ENCODE assay signal across 35 mouse cellular contexts in the genomic region with DNA sequence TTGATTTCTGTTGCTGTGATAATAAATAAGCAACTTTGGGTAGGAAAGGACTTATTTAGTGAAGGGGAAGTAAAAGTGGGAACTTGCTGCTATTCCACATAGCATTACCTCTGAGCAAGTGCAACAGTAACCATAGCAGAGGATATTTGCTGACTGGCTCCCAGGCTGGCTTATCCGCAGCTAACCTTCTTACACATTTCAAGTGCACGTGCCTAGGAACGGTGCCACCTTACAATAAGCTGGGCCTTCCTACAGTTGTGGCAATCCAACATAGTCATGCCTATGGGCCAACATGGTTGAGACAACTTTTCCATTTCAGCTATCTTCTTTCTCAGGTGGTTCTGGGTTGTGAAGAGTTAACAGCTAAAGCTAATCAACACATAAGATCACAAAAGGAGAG. TPM values are rescaled to one million over a fixed set of nuclear protein-coding genes. Genes with fewer than 3 reads are reported as not detected.
"Had no signal": no experiment of that assay in that cellular context is flagged by ENCODE, and none has a peak within 500 bp of the region (broad histone marks: within the 10 kb centered on the region; RNA-seq: fewer than 3 reads in every experiment).

No protein-coding gene starts in this region.

- H3K9me3 ChIP-seq: heart, embryonic 13.5 days; heart, embryonic 15.5 days; hindbrain, embryonic 13.5 days; hindbrain, embryonic 15.5 days; intestine, embryonic 15.5 days; kidney, embryonic 15.5 days had no signal

- H3K27ac ChIP-seq: heart, embryonic 13.5 days; heart, embryonic 15.5 days; hindbrain, embryonic 10.5 days; hindbrain, embryonic 12.5 days; hindbrain, embryonic 13.5 days; hindbrain, embryonic 14.5 days; hindbrain, embryonic 15.5 days; hindbrain, postnatal 0 days; intestine, embryonic 15.5 days; kidney, embryonic 15.5 days; kidney, postnatal 0 days; layer of hippocampus, adult 2 months; left cerebral cortex, adult 2 months had no signal

- H3K4me2 ChIP-seq: heart, embryonic 11.5 days; heart, embryonic 12.5 days; heart, embryonic 13.5 days; heart, embryonic 15.5 days; hindbrain, embryonic 12.5 days; hindbrain, embryonic 13.5 days; hindbrain, embryonic 14.5 days; hindbrain, embryonic 15.5 days; intestine, embryonic 15.5 days; kidney, embryonic 15.5 days had no signal

- DNase-seq: heart, postnatal 10 days; heart, postnatal 14 days; heart, postnatal 36 days; heart, postnatal 4 days; kidney, adult 11 months; kidney, adult 18-20 months; kidney, adult 2 months; kidney, adult 8-10 months; kidney, adult 9 months; kidney, postnatal 10 days; kidney, postnatal 14 days; kidney, postnatal 25 days; kidney, postnatal 36 days; kidney, postnatal 4 days; layer of hippocampus, adult 9-11 months; layer of hippocampus, postnatal 36 days had no signal

- ATAC-seq: hindbrain, embryonic 16.5 days; hindbrain, postnatal 0 days; inflammation-experienced regulatory T-cells, adult 6 months; intestine, embryonic 15.5 days; intestine, embryonic 16.5 days; intestine, postnatal 0 days had no signal

- H3K4me3 ChIP-seq: heart, embryonic 12.5 days; heart, embryonic 13.5 days; heart, embryonic 15.5 days; hindbrain, embryonic 10.5 days; hindbrain, embryonic 12.5 days; hindbrain, embryonic 13.5 days; hindbrain, embryonic 15.5 days; intestine, embryonic 15.5 days; kidney, embryonic 15.5 days; layer of hippocampus, adult 2 months; left cerebral cortex, adult 2 months had no signal

- H3K9ac ChIP-seq: heart, embryonic 12.5 days; heart, embryonic 13.5 days; heart, embryonic 15.5 days; hindbrain, embryonic 12.5 days; hindbrain, embryonic 13.5 days; hindbrain, embryonic 14.5 days; hindbrain, embryonic 15.5 days; intestine, embryonic 15.5 days; kidney, embryonic 15.5 days had no signal

- H3K36me3 ChIP-seq: heart, embryonic 12.5 days; heart, embryonic 13.5 days; heart, embryonic 15.5 days; hindbrain, embryonic 10.5 days; hindbrain, embryonic 12.5 days; hindbrain, embryonic 13.5 days; hindbrain, embryonic 15.5 days; intestine, embryonic 15.5 days; kidney, embryonic 15.5 days had no signal

- H3K4me1 ChIP-seq: hindbrain, embryonic 15.5 days; intestine, embryonic 15.5 days had no signal

- H3K27me3 ChIP-seq: heart, embryonic 12.5 days; heart, embryonic 13.5 days; heart, embryonic 15.5 days; hindbrain, embryonic 12.5 days; hindbrain, embryonic 13.5 days; hindbrain, embryonic 15.5 days; intestine, embryonic 15.5 days; kidney, embryonic 15.5 days had no signal

RNA-seq across cellular contexts. Expression of gene Fam189a2, which starts 46.8 kb away (rescaled TPM):
- polyA plus RNA-seq: inflammation-experienced regulatory T-cells, adult 6 months had no signal
